Mouse (Mus musculus): ENCODE results near the gene Ncoa4. TPM values are rescaled to one million over a fixed set of nuclear protein-coding genes. Genes with fewer than 3 reads are reported as not detected.

Ncoa4 gene
- polyA plus RNA-seq, 1 experiment from 2014 or later = 141 TPM

- peaks cover 28% of the 10 kb centered on the region for H3K36me3 ChIP-seq (replicated peaks; ENCODE audit: insufficient read depth, low read length)
- under 1% methylated on average over 25 of the region's 26 CpGs for WGBS (ENCODE audit: insufficient replicate concordance)
- DNase-seq (peak; percentile 62), ATAC-seq (peak; percentile 52)
- peak overlapping the region; percentile 95 for H3K9ac ChIP-seq (replicated peaks)
- peak overlapping the region; percentile 90 for H3K4me3 ChIP-seq (ENCODE audit: low read depth, low read length)
- TF ChIP-seq CTCF (IDR thresholded peaks at IDR 0.05; ENCODE audit: low read depth) = no peak
- no peak for TF ChIP-seq EP300 (IDR thresholded peaks at IDR 0.05; ENCODE audit: low read depth)
- H3K4me2 ChIP-seq (ENCODE audit: low read depth, low read length) = peak overlapping the region; percentile 85
- no peaks in the 10 kb centered on the region for H3K27me3 ChIP-seq (ENCODE audit: insufficient read depth, low read length)
- peak overlapping the region; percentile 78 for H3K27ac ChIP-seq (ENCODE audit: low read depth)
- H3K4me1 ChIP-seq (ENCODE audit: insufficient read depth) = peaks cover 18% of the 10 kb centered on the region
- H3K9me3 ChIP-seq (ENCODE audit: low read length) = no peaks in the 10 kb centered on the region
Observed at GRCm38 (mm10) chr14:32201354-32201753, 41.7 kb downstream of the Ncoa4 start.

GRCm38 (mm10) chr14:32201791-32202451 lies 42.3 kb downstream of the Ncoa4 start, which contains the start of the genes Timm23 and Parg:
Timm23 (minus strand) TSS chr14:32201898.
Parg (plus strand) TSS chr14:32201949.
- Histone ChIP-seq H3K27me3 (ENCODE audit: insufficient read depth, low read length) (no peaks in the 10 kb centered on the region), H3K9me3 (ENCODE audit: low read length) (no peaks in the 10 kb centered on the region), H3K4me3 (ENCODE audit: low read depth, low read length) (peak within 1 kb of the TSS; percentile 90), H3K36me3 (replicated peaks; ENCODE audit: insufficient read depth, low read length) (peaks cover 24% of the 10 kb centered on the region), H3K9ac (replicated peaks) (peak within 1 kb of the TSS; percentile 95), H3K4me2 (ENCODE audit: low read depth, low read length) (peak within 1 kb of the TSS; percentile 85), H3K27ac (ENCODE audit: low read depth) (peak within 1 kb of the TSS; percentile 78), H3K4me1 (ENCODE audit: insufficient read depth) (peaks cover 18% of the 10 kb centered on the region)
- ATAC-seq (peak; percentile 97), DNase-seq (peak; percentile 91)
- no peak for TF ChIP-seq EP300 (IDR thresholded peaks at IDR 0.05; ENCODE audit: low read depth)
- TF ChIP-seq CTCF (IDR thresholded peaks at IDR 0.05; ENCODE audit: low read depth) = no peak
- 1% methylated on average over 69 of the region's 77 CpGs for WGBS (ENCODE audit: insufficient replicate concordance)

GRCm38 (mm10) chr14:32226601-32227000 lies 66.9 kb downstream of the Ncoa4 start:
- no peak overlapping the region for H3K27ac ChIP-seq (ENCODE audit: low read depth)
- no peak for DNase-seq
- no peaks in the 10 kb centered on the region for H3K4me1 ChIP-seq (ENCODE audit: insufficient read depth)
- no peak overlapping the region for H3K9ac ChIP-seq (replicated peaks)
- no peak for TF ChIP-seq EP300 (IDR thresholded peaks at IDR 0.05; ENCODE audit: low read depth)
- TF ChIP-seq CTCF (IDR thresholded peaks at IDR 0.05; ENCODE audit: low read depth) = no peak
- H3K36me3 ChIP-seq (replicated peaks; ENCODE audit: insufficient read depth, low read length) = peaks cover 17% of the 10 kb centered on the region; the same call in 1 of the 2 replicates
- H3K4me3 ChIP-seq (ENCODE audit: low read depth, low read length) = no peak overlapping the region
- no peak for ATAC-seq
- H3K27me3 ChIP-seq (ENCODE audit: insufficient read depth, low read length) = no peaks in the 10 kb centered on the region
- H3K9me3 ChIP-seq (ENCODE audit: low read length) = no peaks in the 10 kb centered on the region
- no peak overlapping the region for H3K4me2 ChIP-seq (ENCODE audit: low read depth, low read length)

- no peaks in the 10 kb centered on the region for H3K27me3 ChIP-seq (ENCODE audit: insufficient read depth, low read length)
- no peaks in the 10 kb centered on the region for H3K9me3 ChIP-seq (ENCODE audit: low read length)
- WGBS (ENCODE audit: insufficient replicate concordance) = under 1% methylated on average over 2 of the region's 2 CpGs
- H3K4me2 ChIP-seq (ENCODE audit: low read depth, low read length) = no peak overlapping the region
- ATAC-seq (no peak), DNase-seq (peak; percentile 60)
- H3K36me3 ChIP-seq (replicated peaks; ENCODE audit: insufficient read depth, low read length) = peaks cover 20% of the 10 kb centered on the region; the same call in 1 of the 2 replicates
- H3K9ac ChIP-seq (replicated peaks) = no peak overlapping the region
- H3K4me3 ChIP-seq (ENCODE audit: low read depth, low read length) = no peak overlapping the region
- H3K4me1 ChIP-seq (ENCODE audit: insufficient read depth) = no peaks in the 10 kb centered on the region
- TF ChIP-seq CTCF (IDR thresholded peaks at IDR 0.05; ENCODE audit: low read depth) = peak; percentile 66
- TF ChIP-seq EP300 (IDR thresholded peaks at IDR 0.05; ENCODE audit: low read depth) = no peak
- no peak overlapping the region for H3K27ac ChIP-seq (ENCODE audit: low read depth)
Observed at GRCm38 (mm10) chr14:32228996-32229395, 69.3 kb downstream of the Ncoa4 start.

Other genes starting within 250 kb of the Ncoa4 start
- 0.05 TPM in 2 replicates for gene Galnt15, start 130.9 kb upstream of the Ncoa4 start, polyA plus RNA-seq (2015; fragmentation: Nextera tagmentation; extraction: Ambion mirVana)
- 13.5 and 14.3 TPM in 2 replicates for gene Oxnad1, start 74.5 kb upstream of the Ncoa4 start, polyA plus RNA-seq (2015; fragmentation: Nextera tagmentation; extraction: Ambion mirVana)
- 55.9 and 58.1 TPM in 2 replicates for gene Dph3, start 74.1 kb upstream of the Ncoa4 start, polyA plus RNA-seq (2015; fragmentation: Nextera tagmentation; extraction: Ambion mirVana)
- gene Msmb, start 17.8 kb upstream of the Ncoa4 start, polyA plus RNA-seq (2015; fragmentation: Nextera tagmentation; extraction: Ambion mirVana) = 0.22 and 0.44 TPM in 2 replicates
- gene Timm23, start 42.0 kb downstream of the Ncoa4 start, polyA plus RNA-seq (2015; fragmentation: Nextera tagmentation; extraction: Ambion mirVana) = 211 and 219 TPM in 2 replicates
- gene Parg, start 42.1 kb downstream of the Ncoa4 start, polyA plus RNA-seq (2015; fragmentation: Nextera tagmentation; extraction: Ambion mirVana) = 7.0 and 7.4 TPM in 2 replicates
- 0.49 and 0.58 TPM in 2 replicates for gene Ogdhl, start 162.2 kb downstream of the Ncoa4 start, polyA plus RNA-seq (2015; fragmentation: Nextera tagmentation; extraction: Ambion mirVana)
- gene 1700024G13Rik, start 228.5 kb downstream of the Ncoa4 start, polyA plus RNA-seq (2015; fragmentation: Nextera tagmentation; extraction: Ambion mirVana) = not detected in 2 replicates